Mouse (Mus musculus) E14TG2a.4 (cell line): Measurements from ENCODE around the gene Scel.

Experiments used
- CTCF ChIP-seq: conservative IDR thresholded peaks from 2 replicates; pipeline ENCODE4 v1.5.1; 2014; ENCODE audit warnings: low read length
- NANOG ChIP-seq: IDR thresholded peaks from 2 replicates; pipeline ENCODE4 v1.6.1; 2014; ENCODE audit warnings: borderline replicate concordance, low read length, mixed read lengths
- POU5F1 ChIP-seq: IDR thresholded peaks from 2 replicates; pipeline ENCODE4 v1.6.1; 2014; ENCODE audit warnings: low read length, borderline replicate concordance

GRCm38 (mm10) chr14:103608063-103608462 lies 94.9 kb downstream of the Scel start:
- TF ChIP-seq CTCF: no peak
- TF ChIP-seq POU5F1: no peak
- no peak for TF ChIP-seq NANOG
